Mouse (Mus musculus) liver, adult 2 months (tissue): ENCODE results near the gene Slc25a51. TPM values are rescaled to one million over a fixed set of nuclear protein-coding genes. Genes with fewer than 3 reads are reported as not detected.
"Not testable (repeated sequence)": the region's sequence is repeated elsewhere in the genome, so short reads cannot be mapped to it uniquely, and the experiment has no call there.

Experiments used
- DNase-seq: peaks from one replicate; pipeline ENCODE4 v3.0.0-alpha.2; 2011; ENCODE audit warnings: low read depth, low spot score; ENCODE audit errors: extremely low read depth
- H3K27ac ChIP-seq: fragments of 200-500 bp; replicated peaks from 2 replicates; pipeline ENCODE4 v1.5.1; 2012; ENCODE audit warnings: low read depth, mild to moderate bottlenecking, control low read depth, inconsistent platforms, low read length; ENCODE audit not compliant: insufficient read depth
- H3K27me3 ChIP-seq: fragments of 200-500 bp; 2 replicates; pipeline ENCODE4 v1.6.1; 2012; ENCODE audit warnings: mild to moderate bottlenecking, moderate library complexity, low read length, inconsistent platforms; ENCODE audit not compliant: control insufficient read depth, insufficient read depth
- H3K36me3 ChIP-seq: fragments of 200-500 bp; 2 replicates; pipeline ENCODE4 v1.6.1; 2012; ENCODE audit warnings: low read length, inconsistent platforms; ENCODE audit not compliant: control insufficient read depth, insufficient read depth
- H3K4me1 ChIP-seq: fragments of 200-500 bp; 2 replicates; pipeline ENCODE4 v1.6.1; 2011; ENCODE audit warnings: low read length; ENCODE audit not compliant: control insufficient read depth, insufficient read depth
- H3K4me3 ChIP-seq: fragments of 200-500 bp; 2 replicates; pipeline ENCODE4 v1.5.1; 2011; ENCODE audit warnings: low read depth, mild to moderate bottlenecking, control low read depth, low read length, moderate library complexity; ENCODE audit not compliant: insufficient read depth
- H3K79me2 ChIP-seq: fragments of 200-500 bp; 2 replicates; pipeline ENCODE4 v1.6.1; 2012; ENCODE audit warnings: inconsistent platforms, mild to moderate bottlenecking, low read length, moderate library complexity; ENCODE audit not compliant: control insufficient read depth, insufficient read depth
- H3K9ac ChIP-seq: fragments of 200-500 bp; 2 replicates; pipeline ENCODE4 v1.6.1; 2012; ENCODE audit warnings: low read depth, mild to moderate bottlenecking, control low read depth, inconsistent platforms, low read length
- CTCF ChIP-seq: fragments of 200-500 bp; IDR thresholded peaks from 2 replicates; pipeline ENCODE4 v1.5.1; 2011; ENCODE audit warnings: low read depth, low read length, control low read depth
- POLR2A ChIP-seq: fragments of 200-500 bp; IDR thresholded peaks from 2 replicates; pipeline ENCODE4 v1.6.1; 2011; ENCODE audit warnings: low read length, control low read depth; ENCODE audit not compliant: insufficient read depth; ENCODE audit errors: extremely low read depth
- WGBS: fragments of 180-500 bp; shearing (Covaris S2); methylation state at CpG from one replicate; pipeline ENCODE4 v1.1.7; 2018; 5-methylcytosine and 5-hydroxymethylcytosine counted together
- polyA plus RNA-seq: library from polyadenylated mRNA; depleted of rRNA; stranded (reverse); fragments of >200 nt; gene quantifications from 2 replicates; pipeline ENCODE4 v1.2.3, GENCODE M21; 2012
- total RNA-seq: library from RNA; depleted of rRNA; stranded (reverse); fragments of >200 nt; gene quantifications from 2 replicates; pipeline ENCODE4 v1.2.3, GENCODE M21; 2014

The Slc25a51 gene
- total and polyA plus RNA-seq, 2 experiments: 47.5 to 52.9 TPM

- no peak for TF ChIP-seq POLR2A
- no peak for TF ChIP-seq CTCF
- H3K27ac ChIP-seq: no peak overlapping the region
- H3K9ac ChIP-seq: no peak overlapping the region
- no peaks in the 10 kb centered on the region for H3K79me2 ChIP-seq
- H3K4me1 ChIP-seq: no peaks in the 10 kb centered on the region; the same call in none of the 2 replicates
- no peaks in the 10 kb centered on the region for H3K27me3 ChIP-seq
- no peak for DNase-seq
- H3K36me3 ChIP-seq: peaks cover 11% of the 10 kb centered on the region
- H3K4me3 ChIP-seq: no peak overlapping the region
- 83% methylated on average over 8 of the region's 8 CpGs for WGBS
Observed at GRCm38 (mm10) chr4:45392994-45393393, 15.6 kb downstream of the Slc25a51 start.

GRCm38 (mm10) chr4:45392572-45392971 is 16.0 kb downstream of the Slc25a51 start:
- H3K4me1 ChIP-seq: no peaks in the 10 kb centered on the region; the same call in 1 of the 2 replicates
- H3K36me3 ChIP-seq: peaks cover 9% of the 10 kb centered on the region; the same call in 1 of the 2 replicates
- DNase-seq: no peak
- no peak overlapping the region for H3K4me3 ChIP-seq
- no peaks in the 10 kb centered on the region for H3K79me2 ChIP-seq
- no peak overlapping the region for H3K9ac ChIP-seq
- H3K27me3 ChIP-seq: no peaks in the 10 kb centered on the region
- no peak overlapping the region for H3K27ac ChIP-seq
- no peak for TF ChIP-seq POLR2A
- no peak for TF ChIP-seq CTCF
- WGBS: 69% methylated on average over 11 of the region's 11 CpGs

- Histone ChIP-seq H3K4me3 (no peak overlapping the region), H3K27me3 (no peaks in the 10 kb centered on the region), H3K4me1 (no peaks in the 10 kb centered on the region; the same call in 1 of the 2 replicates), H3K36me3 (peaks cover 7% of the 10 kb centered on the region; the same call in 1 of the 2 replicates), H3K9ac (no peak overlapping the region), H3K79me2 (no peaks in the 10 kb centered on the region), H3K27ac (no peak overlapping the region)
- 75% methylated on average over 4 of the region's 4 CpGs for WGBS
- peak; percentile 23; the same call in 1 of the 2 replicates for TF ChIP-seq CTCF
- no peak for TF ChIP-seq POLR2A
- no peak for DNase-seq
Observed at GRCm38 (mm10) chr4:45392099-45392498, 16.5 kb downstream of the Slc25a51 start.

- not testable (repeated sequence) for H3K79me2 ChIP-seq
- 97% methylated on average over 5 of the region's 5 CpGs for WGBS
Observed at GRCm38 (mm10) chr4:45387296-45387695, 21.3 kb downstream of the Slc25a51 start.

GRCm38 (mm10) chr4:45382133-45382532 is 26.4 kb downstream of the Slc25a51 start:
- H3K27me3 ChIP-seq, H3K4me3 ChIP-seq, H3K79me2 ChIP-seq, H3K4me1 ChIP-seq, H3K27ac ChIP-seq, H3K9ac ChIP-seq, DNase-seq: not testable (repeated sequence)
- 24% methylated on average over 2 of the region's 2 CpGs for WGBS
- H3K36me3 ChIP-seq: peaks cover 11% of the 10 kb centered on the region

More at GRCm38 (mm10) chr4:45387296-45387695, 21.3 kb downstream of the Slc25a51 start:
- not testable (repeated sequence) for H3K36me3 ChIP-seq, H3K9ac ChIP-seq, H3K4me3 ChIP-seq, H3K4me1 ChIP-seq, H3K27me3 ChIP-seq, H3K27ac ChIP-seq, DNase-seq

GRCm38 (mm10) chr4:45380903-45381580 is 27.5 kb downstream of the Slc25a51 start:
- not testable (repeated sequence) for DNase-seq, H3K27ac ChIP-seq, H3K79me2 ChIP-seq, H3K9ac ChIP-seq, H3K4me1 ChIP-seq, H3K4me3 ChIP-seq, H3K27me3 ChIP-seq
- H3K36me3 ChIP-seq: peaks cover 21% of the 10 kb centered on the region
- 90% methylated on average over 10 of the region's 10 CpGs for WGBS
